Mouse (Mus musculus) olfactory bulb, adult 2 months (tissue): ENCODE data around the gene Dlx4. TPM values are rescaled to one million over a fixed set of nuclear protein-coding genes. Genes with fewer than 3 reads are reported as not detected.

Experiments
- H3K27ac ChIP-seq: fragments of 200-500 bp; 2 replicates; pipeline ENCODE4 v1.5.1; 2012; ENCODE audit warnings: low read depth, low read length; ENCODE audit not compliant: insufficient read depth
- H3K4me1 ChIP-seq: fragments of 200-500 bp; 2 replicates; pipeline ENCODE4 v1.6.1; 2012; ENCODE audit warnings: low read length; ENCODE audit not compliant: control insufficient read depth, insufficient read depth
- H3K4me3 ChIP-seq: fragments of 200-500 bp; 2 replicates; pipeline ENCODE4 v1.5.1; 2012; ENCODE audit warnings: mild to moderate bottlenecking, low read depth, low read length, moderate library complexity; ENCODE audit not compliant: insufficient read depth
- CTCF ChIP-seq: fragments of 200-500 bp; IDR thresholded peaks from 2 replicates; pipeline ENCODE4 v1.5.1; 2012; ENCODE audit warnings: low read depth, mild to moderate bottlenecking, low read length, moderate library complexity; ENCODE audit not compliant: insufficient read depth
- POLR2A ChIP-seq: fragments of 200-500 bp; IDR thresholded peaks from 2 replicates; pipeline ENCODE4 v1.6.1; 2012; ENCODE audit warnings: mild to moderate bottlenecking, low read depth, low read length, moderate library complexity; ENCODE audit not compliant: insufficient read depth
- WGBS: fragments of 180-500 bp; shearing (Covaris S2); methylation state at CpG from one replicate; pipeline ENCODE4 v1.1.7; 2018; 5-methylcytosine and 5-hydroxymethylcytosine counted together
- polyA plus RNA-seq: library from polyadenylated mRNA; stranded (reverse); fragments of >200 nt; gene quantifications from 2 replicates; pipeline ENCODE4 v1.2.4, GENCODE M21; 2012; ENCODE audit warnings: low replicate concordance; ENCODE audit not compliant: missing spikeins, insufficient read depth, insufficient read length

Gene Dlx4
- polyA plus RNA-seq, 1 experiment: not detected

- WGBS: 91% methylated on average over 8 of the region's 8 CpGs
- no peak overlapping the region for H3K27ac ChIP-seq
- no peak overlapping the region for H3K4me3 ChIP-seq
- no peaks in the 10 kb centered on the region for H3K4me1 ChIP-seq
- TF ChIP-seq POLR2A (no peak), CTCF (no peak)
These were observed 13.8 kb upstream of the Dlx4 start for GRCm38 (mm10) chr11:95159763-95160371.

- no peak for TF ChIP-seq POLR2A
- no peak for TF ChIP-seq CTCF
- WGBS: 85% methylated on average over 5 of the region's 5 CpGs
- Histone ChIP-seq H3K4me1 (no peaks in the 10 kb centered on the region), H3K27ac (no peak overlapping the region), H3K4me3 (no peak overlapping the region)
These were observed 11.8 kb upstream of the Dlx4 start for GRCm38 (mm10) chr11:95157872-95158271.

GRCm38 (mm10) chr11:95157356-95157755, 11.3 kb upstream of the Dlx4 start:
- Histone ChIP-seq H3K4me1 (no peaks in the 10 kb centered on the region), H3K4me3 (no peak overlapping the region), H3K27ac (no peak overlapping the region)
- WGBS: 80% methylated on average over 5 of the region's 5 CpGs
- TF ChIP-seq CTCF (no peak), POLR2A (no peak)

GRCm38 (mm10) chr11:95155511-95155910, 9.4 kb upstream of the Dlx4 start:
- H3K27ac ChIP-seq: no peak overlapping the region

GRCm38 (mm10) chr11:95153681-95154080, 7.6 kb upstream of the Dlx4 start:
- H3K4me1 ChIP-seq: peaks cover 4% of the 10 kb centered on the region; the same call in 1 of the 2 replicates
- 89% methylated on average over 5 of the region's 5 CpGs for WGBS
- H3K4me3 ChIP-seq: no peak overlapping the region
- H3K27ac ChIP-seq: no peak overlapping the region
- TF ChIP-seq CTCF (no peak), POLR2A (no peak)

More at GRCm38 (mm10) chr11:95155511-95155910, 9.4 kb upstream of the Dlx4 start:
- WGBS: 96% methylated on average over 2 of the region's 2 CpGs
- H3K4me3 ChIP-seq: no peak overlapping the region
- TF ChIP-seq POLR2A (no peak), CTCF (no peak)
- peaks cover 2% of the 10 kb centered on the region; the same call in 1 of the 2 replicates for H3K4me1 ChIP-seq

GRCm38 (mm10) chr11:95153116-95153515, 7.1 kb upstream of the Dlx4 start:
- TF ChIP-seq POLR2A (no peak), CTCF (no peak)
- WGBS: 67% methylated on average over 5 of the region's 5 CpGs

GRCm38 (mm10) chr11:95150269-95151049, 4.4 kb upstream of the Dlx4 start:
- 4% methylated on average over 33 of the region's 33 CpGs for WGBS
- no peak overlapping the region for H3K4me3 ChIP-seq
- no peak overlapping the region for H3K27ac ChIP-seq
- TF ChIP-seq CTCF (no peak), POLR2A (no peak)
- peaks cover 11% of the 10 kb centered on the region for H3K4me1 ChIP-seq

More at GRCm38 (mm10) chr11:95153116-95153515, 7.1 kb upstream of the Dlx4 start:
- Histone ChIP-seq H3K4me1 (peaks cover 4% of the 10 kb centered on the region; the same call in 1 of the 2 replicates), H3K27ac (no peak overlapping the region), H3K4me3 (no peak overlapping the region)

GRCm38 (mm10) chr11:95149462-95150268, 3.6 kb upstream of the Dlx4 start:
- Histone ChIP-seq H3K4me1 (peaks cover 19% of the 10 kb centered on the region), H3K4me3 (no peak overlapping the region), H3K27ac (no peak overlapping the region)
- WGBS: 4% methylated on average over 27 of the region's 27 CpGs
- TF ChIP-seq CTCF (no peak), POLR2A (no peak)

- 4% methylated on average over 9 of the region's 9 CpGs for WGBS
These were observed 2.7 kb upstream of the Dlx4 start for GRCm38 (mm10) chr11:95148754-95149153.

More at GRCm38 (mm10) chr11:95148754-95149153, 2.7 kb upstream of the Dlx4 start:
- TF ChIP-seq POLR2A: no peak
- no peak for TF ChIP-seq CTCF
- Histone ChIP-seq H3K27ac (no peak overlapping the region), H3K4me3 (no peak overlapping the region), H3K4me1 (peaks cover 19% of the 10 kb centered on the region)
